Mouse (Mus musculus) bone marrow, adult 2 months (tissue): ENCODE measurements around the gene Rbpjl.

Experiments used
- CTCF ChIP-seq: fragments of 200-500 bp; IDR thresholded peaks from 2 replicates; pipeline ENCODE4 v1.5.1; 2011; ENCODE audit warnings: low read length, control low read depth; ENCODE audit not compliant: control insufficient read depth, insufficient read depth
- POLR2A ChIP-seq: fragments of 200-500 bp; IDR thresholded peaks from 2 replicates; pipeline ENCODE4 v1.6.1; 2011; ENCODE audit warnings: low read depth, mild to moderate bottlenecking, control low read depth, low read length, borderline replicate concordance; ENCODE audit not compliant: control insufficient read depth

- no peak for TF ChIP-seq CTCF
- TF ChIP-seq POLR2A, result no peak
Observed at GRCm38 (mm10) chr2:164458535-164458934, 55.6 kb downstream of the Rbpjl start.
